Mouse (Mus musculus) E14TG2a.4 (cell line): Measurements from ENCODE around the gene Itga9.

Experiments used
- H3K27me3 ChIP-seq: 2 replicates; pipeline ENCODE4 v1.6.1; 2014; ENCODE audit warnings: low read length, control low read depth; ENCODE audit not compliant: insufficient read depth
- H3K36me3 ChIP-seq: 2 replicates; pipeline ENCODE4 v1.6.1; 2014; ENCODE audit warnings: low read length, control low read depth; ENCODE audit not compliant: insufficient read depth
- H3K4me1 ChIP-seq: replicated peaks from 2 replicates; pipeline ENCODE4 v1.6.1; 2014; ENCODE audit warnings: low read depth, low read length, control low read depth
- H3K4me3 ChIP-seq: replicated peaks from 2 replicates; pipeline ENCODE4 v1.5.1; 2014; ENCODE audit warnings: mild to moderate bottlenecking, low read length
- H3K9me3 ChIP-seq: 2 replicates; pipeline ENCODE4 v1.6.1; 2014; ENCODE audit warnings: low read length, control low read depth
- CTCF ChIP-seq: conservative IDR thresholded peaks from 2 replicates; pipeline ENCODE4 v1.5.1; 2014; ENCODE audit warnings: low read length
- NANOG ChIP-seq: IDR thresholded peaks from 2 replicates; pipeline ENCODE4 v1.6.1; 2014; ENCODE audit warnings: borderline replicate concordance, low read length, mixed read lengths
- POU5F1 ChIP-seq: IDR thresholded peaks from 2 replicates; pipeline ENCODE4 v1.6.1; 2014; ENCODE audit warnings: low read length, borderline replicate concordance

Itga9 gene

DNA sequence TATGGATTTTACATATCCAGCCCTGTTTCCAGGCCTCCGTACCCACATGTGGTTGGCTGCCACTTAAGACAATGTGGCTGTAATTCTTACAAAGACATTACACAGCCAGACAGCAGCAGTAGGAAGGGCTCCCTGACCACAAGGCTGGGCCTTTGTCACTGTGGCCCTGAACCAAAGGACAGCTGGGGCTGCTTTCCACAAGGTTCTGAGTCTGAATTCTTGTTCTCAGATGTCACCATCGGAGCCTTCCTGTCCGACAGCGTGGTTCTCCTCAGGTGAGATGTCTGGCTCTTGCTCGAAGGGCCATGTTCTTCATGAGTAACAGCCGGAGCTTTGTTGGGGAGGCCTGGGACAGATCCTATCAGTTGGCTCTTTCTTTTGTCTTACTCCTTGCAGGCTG is 75.0 kb downstream of the Itga9 start:
- Histone ChIP-seq H3K4me3 (no peak overlapping the region), H3K4me1 (peaks cover 24% of the 10 kb centered on the region), H3K36me3 (peaks cover 23% of the 10 kb centered on the region), H3K9me3 (no peaks in the 10 kb centered on the region), H3K27me3 (no peaks in the 10 kb centered on the region)
- no peak for TF ChIP-seq CTCF
- no peak for TF ChIP-seq NANOG
- no peak for TF ChIP-seq POU5F1

DNA sequence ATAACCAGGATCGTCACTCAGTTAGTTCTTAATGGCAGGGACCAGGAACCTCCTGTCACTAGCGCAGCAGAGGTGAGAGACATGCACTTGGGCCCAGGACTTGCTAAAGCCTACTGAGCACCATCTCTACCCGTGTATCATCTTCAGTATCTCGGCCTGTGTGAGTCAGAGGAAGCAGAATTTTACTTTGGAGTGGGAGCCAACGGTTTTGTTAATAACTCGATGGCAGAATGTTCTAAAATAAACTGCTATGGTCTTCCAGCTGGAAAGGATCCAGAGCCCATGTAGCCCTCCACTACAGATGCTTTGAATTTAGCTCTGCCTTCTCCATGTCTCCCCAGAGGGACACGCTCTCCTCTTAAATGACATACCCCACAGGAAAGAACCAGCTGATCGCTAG is 75.7 kb downstream of the Itga9 start:
- H3K36me3 ChIP-seq = peaks cover 23% of the 10 kb centered on the region
- TF ChIP-seq POU5F1 = no peak
- TF ChIP-seq CTCF = no peak
- no peak for TF ChIP-seq NANOG
- no peaks in the 10 kb centered on the region for H3K27me3 ChIP-seq
- peaks cover 18% of the 10 kb centered on the region for H3K4me1 ChIP-seq
- H3K4me3 ChIP-seq = no peak overlapping the region
- H3K9me3 ChIP-seq = no peaks in the 10 kb centered on the region

DNA sequence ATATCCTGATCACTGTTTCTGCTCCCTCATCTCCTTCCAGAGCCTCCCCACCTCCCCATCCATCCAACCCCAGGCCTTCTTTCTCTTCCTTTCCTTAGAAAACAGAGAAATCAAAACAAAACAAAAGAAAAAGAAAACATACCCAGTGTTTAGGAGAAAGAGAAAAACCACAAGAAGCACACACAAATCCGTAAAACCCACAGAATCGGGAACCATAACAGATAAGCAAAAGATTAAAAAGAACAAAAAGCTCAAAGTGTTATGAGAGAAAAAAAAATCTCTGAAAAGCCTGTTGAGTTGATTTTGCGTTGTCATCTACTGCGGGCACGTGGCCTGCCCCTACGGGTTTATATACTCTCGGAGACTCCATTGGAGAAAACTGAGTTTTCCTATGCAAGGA is 77.0 kb downstream of the Itga9 start:
- TF ChIP-seq CTCF (no peak), POU5F1 (no peak), NANOG (no peak)
- Histone ChIP-seq H3K4me3 (no peak overlapping the region), H3K4me1 (peaks cover 8% of the 10 kb centered on the region), H3K9me3 (no peaks in the 10 kb centered on the region), H3K36me3 (peaks cover 23% of the 10 kb centered on the region), H3K27me3 (no peaks in the 10 kb centered on the region)

DNA sequence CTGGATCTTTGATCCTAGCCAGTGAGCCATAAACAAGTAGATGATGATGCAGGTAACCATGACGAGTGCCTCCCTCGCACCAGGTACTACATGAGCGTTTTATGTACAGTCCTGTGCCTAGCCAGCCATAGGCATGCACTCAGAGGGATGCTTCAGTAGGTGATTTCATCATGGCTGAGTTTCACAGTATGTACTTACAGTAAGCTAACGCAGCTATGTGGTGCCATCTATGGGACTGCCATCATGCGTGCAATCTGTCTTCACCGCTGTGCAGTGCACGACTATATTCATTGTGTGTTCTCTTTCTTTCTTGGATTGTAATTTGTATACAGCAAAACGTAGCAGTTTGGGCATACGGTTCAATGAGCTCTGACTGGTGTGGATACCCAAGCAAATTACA is 77.9 kb downstream of the Itga9 start:
- no peaks in the 10 kb centered on the region for H3K27me3 ChIP-seq
- no peak for TF ChIP-seq POU5F1
- TF ChIP-seq NANOG = no peak
- TF ChIP-seq CTCF = no peak
- H3K36me3 ChIP-seq = peaks cover 29% of the 10 kb centered on the region

DNA sequence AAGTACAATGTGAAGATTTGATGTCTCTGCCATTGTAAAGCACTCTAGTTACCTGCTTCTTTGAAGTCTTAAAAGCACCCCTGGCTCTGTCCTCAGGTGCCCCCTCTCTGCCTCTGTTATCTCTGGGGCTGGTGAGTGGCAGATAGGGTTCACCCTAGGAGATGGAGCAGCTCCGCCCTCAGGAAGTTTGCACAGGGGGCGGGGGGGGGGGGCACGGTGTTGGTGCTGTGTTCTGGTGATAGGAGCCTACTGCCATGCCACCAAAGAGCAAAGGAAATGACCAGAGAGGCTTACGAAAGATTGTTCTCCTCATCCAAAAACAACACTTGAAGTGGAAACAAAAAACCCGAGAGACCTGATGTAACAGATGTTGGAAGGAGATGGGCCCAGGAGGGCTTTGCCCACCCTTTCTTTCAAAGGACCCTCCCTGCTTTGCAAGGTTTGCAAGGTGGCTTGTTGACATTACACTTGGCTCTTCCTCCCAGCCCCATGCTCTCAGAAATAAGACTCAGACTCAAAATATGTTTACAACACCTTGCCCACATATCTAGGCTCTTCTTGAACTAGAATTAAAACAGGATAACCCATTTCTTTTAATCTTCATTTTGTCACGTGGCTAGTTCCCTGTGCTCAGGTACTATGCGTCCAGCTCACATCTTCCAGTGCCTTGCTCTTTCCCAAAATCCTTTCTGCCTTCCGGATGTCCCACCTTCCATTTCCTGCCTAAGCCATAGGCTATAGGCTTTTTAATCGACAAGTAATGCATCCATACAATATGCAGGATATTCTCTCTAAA is 79.9 kb downstream of the Itga9 start:
- TF ChIP-seq NANOG = no peak
- no peak for TF ChIP-seq CTCF
- TF ChIP-seq POU5F1 = no peak
- Histone ChIP-seq H3K4me1 (0 out of 2 replicates have a peak, but pooled peaks cover 4% of the 10 kb centered on the region), H3K9me3 (no peaks in the 10 kb centered on the region), H3K4me3 (no peak overlapping the region), H3K36me3 (peaks cover 48% of the 10 kb centered on the region), H3K27me3 (no peaks in the 10 kb centered on the region)

More for the DNA sequence above, 77.9 kb downstream of the Itga9 start:
- 0 out of 2 replicates have a peak, but pooled peaks cover 4% of the 10 kb centered on the region for H3K4me1 ChIP-seq
- no peak overlapping the region for H3K4me3 ChIP-seq
- H3K9me3 ChIP-seq = no peaks in the 10 kb centered on the region

DNA sequence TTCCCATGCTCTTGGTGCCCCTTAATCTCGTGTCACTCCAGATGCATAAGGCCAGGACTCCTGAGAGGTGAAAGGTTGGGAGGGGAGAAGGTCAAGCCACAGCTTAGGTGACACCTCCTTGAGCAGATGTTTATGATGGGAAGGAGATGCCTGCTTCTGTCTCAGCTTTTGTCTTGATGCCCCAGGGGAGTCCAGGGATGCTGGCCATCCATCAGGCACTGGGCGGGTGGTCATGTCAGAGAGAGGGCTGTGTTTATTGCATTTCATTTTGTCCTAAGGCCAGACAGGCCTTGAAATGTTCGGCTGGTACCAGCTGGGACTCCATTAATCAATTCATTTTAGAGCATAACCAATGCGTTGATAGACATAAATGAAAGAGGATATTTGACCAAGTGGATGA is 81.8 kb downstream of the Itga9 start:
- H3K36me3 ChIP-seq = peaks cover 48% of the 10 kb centered on the region
- no peaks in the 10 kb centered on the region for H3K9me3 ChIP-seq
- H3K4me1 ChIP-seq = 0 out of 2 replicates have a peak, but pooled peaks cover 7% of the 10 kb centered on the region
- H3K27me3 ChIP-seq = no peaks in the 10 kb centered on the region
- no peak overlapping the region for H3K4me3 ChIP-seq
- TF ChIP-seq NANOG (no peak), CTCF (no peak), POU5F1 (no peak)

DNA sequence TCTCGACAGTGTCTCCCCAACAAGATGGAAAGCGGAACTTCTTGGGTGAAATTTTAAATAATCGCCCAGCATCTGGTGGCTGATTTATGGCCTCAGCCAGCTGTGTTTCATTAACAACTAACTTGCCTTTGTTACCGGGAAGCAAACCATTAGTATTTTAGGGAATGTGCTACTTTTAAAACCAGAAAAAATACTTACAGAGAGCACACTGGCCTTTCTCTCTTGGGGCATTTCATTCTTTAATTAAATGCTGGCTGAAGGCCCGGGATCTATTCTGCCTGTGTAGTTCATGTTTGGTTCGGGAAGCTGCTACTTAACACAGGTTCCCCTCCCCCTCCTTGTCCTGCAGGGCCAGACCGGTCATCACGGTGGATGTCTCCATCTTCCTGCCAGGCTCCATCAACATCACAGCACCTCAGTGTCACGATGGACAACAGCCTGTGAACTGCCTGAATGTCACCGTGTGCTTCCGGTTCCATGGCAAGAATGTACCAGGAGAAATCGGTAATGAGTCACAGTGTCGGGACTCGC is 82.5 kb downstream of the Itga9 start:
- H3K27me3 ChIP-seq = no peaks in the 10 kb centered on the region
- H3K36me3 ChIP-seq = peaks cover 55% of the 10 kb centered on the region
- H3K4me1 ChIP-seq = 0 out of 2 replicates have a peak, but pooled peaks cover 6% of the 10 kb centered on the region
- TF ChIP-seq NANOG (no peak), POU5F1 (no peak), CTCF (no peak)
- no peaks in the 10 kb centered on the region for H3K9me3 ChIP-seq
- no peak overlapping the region for H3K4me3 ChIP-seq

DNA sequence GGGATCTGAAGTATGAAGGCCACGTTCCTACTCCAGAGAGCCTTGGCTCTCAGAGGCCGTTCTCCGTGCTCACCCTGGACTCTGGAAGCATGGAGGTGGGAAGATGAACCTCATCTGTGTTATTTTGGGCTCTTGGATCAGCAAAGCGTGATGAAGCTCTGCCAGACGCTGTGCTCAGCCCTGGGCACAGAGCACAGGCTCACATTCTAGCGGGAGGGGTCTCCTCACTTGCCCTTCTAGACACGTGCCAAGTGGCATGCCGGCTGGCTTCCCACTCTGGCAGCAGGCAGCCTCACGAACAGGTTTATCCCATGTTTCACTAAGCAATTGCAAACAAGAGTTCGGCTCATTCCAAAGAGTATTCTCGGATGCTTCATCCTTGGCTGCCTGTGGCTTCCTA is 86.8 kb downstream of the Itga9 start:
- H3K27me3 ChIP-seq = no peaks in the 10 kb centered on the region
- peaks cover 57% of the 10 kb centered on the region for H3K36me3 ChIP-seq
- 0 out of 2 replicates have a peak, but pooled peaks cover 4% of the 10 kb centered on the region for H3K4me1 ChIP-seq
- H3K4me3 ChIP-seq = no peak overlapping the region
- TF ChIP-seq CTCF (no peak), NANOG (no peak)
- H3K9me3 ChIP-seq = no peaks in the 10 kb centered on the region
